Mouse (Mus musculus) cerebellum, adult 2 months (tissue): Measurements from ENCODE around the gene Unc45a. TPM values are rescaled to one million over a fixed set of nuclear protein-coding genes. Genes with fewer than 3 reads are reported as not detected.

Experiments
- DNase-seq, 2 experiments: peaks; one replicate each; pipeline ENCODE4 v3.0.0; 2021
- H3K27ac ChIP-seq: fragments of 200-500 bp; 2 replicates; pipeline ENCODE4 v1.5.1; 2012; ENCODE audit warnings: low read length, control low read depth, inconsistent platforms; ENCODE audit not compliant: insufficient read depth
- H3K27me3 ChIP-seq: fragments of 200-500 bp; 2 replicates; pipeline ENCODE4 v1.6.1; 2012; ENCODE audit warnings: inconsistent platforms, mild to moderate bottlenecking, low read length, moderate library complexity; ENCODE audit not compliant: control insufficient read depth, insufficient read depth
- H3K4me1 ChIP-seq: fragments of 200-500 bp; 2 replicates; pipeline ENCODE4 v1.6.1; 2011; ENCODE audit warnings: low read length; ENCODE audit not compliant: control insufficient read depth, insufficient read depth
- H3K4me3 ChIP-seq: fragments of 200-500 bp; replicated peaks from 2 replicates; pipeline ENCODE3; 2011; ENCODE audit warnings: mild to moderate bottlenecking, low read depth, low read length, control low read depth; ENCODE audit not compliant: insufficient read depth
- CTCF ChIP-seq: fragments of 200-500 bp; IDR thresholded peaks from 2 replicates; pipeline ENCODE4 v1.5.1; 2011; ENCODE audit warnings: low read depth, mild to moderate bottlenecking, control low read depth, low read length, moderate library complexity, borderline replicate concordance; ENCODE audit not compliant: insufficient read depth
- POLR2A ChIP-seq: fragments of 200-500 bp; IDR thresholded peaks from 2 replicates; pipeline ENCODE4 v1.6.1; 2011; ENCODE audit warnings: low read length, control low read depth, borderline replicate concordance; ENCODE audit not compliant: insufficient read depth
- WGBS: fragments of 180-500 bp; shearing (Covaris S2); methylation state at CpG from one replicate; pipeline ENCODE4 v1.1.7; 2018; 5-methylcytosine and 5-hydroxymethylcytosine counted together
- polyA plus RNA-seq: library from polyadenylated mRNA; depleted of rRNA; stranded (reverse); fragments of >200 nt; gene quantifications from 2 replicates; pipeline ENCODE4 v1.2.3, GENCODE M21; 2012

Unc45a gene
- polyA plus RNA-seq, 1 experiment, result 81.8 TPM

GRCm38 (mm10) chr7:80297041-80297440 is 43.8 kb downstream of the Unc45a start:
- no peak for DNase-seq
- H3K27ac ChIP-seq, result no peak overlapping the region
- WGBS, result 57% methylated on average over 3 of the region's 3 CpGs
- no peak for TF ChIP-seq POLR2A
- TF ChIP-seq CTCF, result no peak
- no peaks in the 10 kb centered on the region for H3K27me3 ChIP-seq
- no peaks in the 10 kb centered on the region for H3K4me1 ChIP-seq
- no peak overlapping the region for H3K4me3 ChIP-seq

- Histone ChIP-seq H3K4me3 (no peak overlapping the region), H3K4me1 (no peaks in the 10 kb centered on the region), H3K27me3 (no peaks in the 10 kb centered on the region), H3K27ac (no peak overlapping the region)
- no peak for TF ChIP-seq CTCF
- TF ChIP-seq POLR2A, result no peak
- 94% methylated on average over 6 of the region's 6 CpGs for WGBS
- DNase-seq, result no peak
These were observed 44.3 kb downstream of the Unc45a start for GRCm38 (mm10) chr7:80296462-80296861.

GRCm38 (mm10) chr7:80294764-80295648 is 45.8 kb downstream of the Unc45a start:
- no peak for TF ChIP-seq CTCF
- no peak for TF ChIP-seq POLR2A
- 7% methylated on average over 37 of the region's 37 CpGs for WGBS

GRCm38 (mm10) chr7:80294062-80294763 is 46.6 kb downstream of the Unc45a start, which contains the start of gene Prc1:
Gene Prc1, plus strand, starts transcription at chr7:80294450.
- H3K27ac ChIP-seq, result no peak within 1 kb of the TSS
- no peaks in the 10 kb centered on the region for H3K27me3 ChIP-seq
- WGBS, result under 1% methylated on average over 52 of the region's 52 CpGs
- no peaks in the 10 kb centered on the region for H3K4me1 ChIP-seq
- peak; percentile 99 for DNase-seq
- peak within 1 kb of the TSS; percentile 76 for H3K4me3 ChIP-seq
- TF ChIP-seq CTCF, result no peak
- TF ChIP-seq POLR2A, result peak; percentile 26; the same call in 1 of the 2 replicates

More at GRCm38 (mm10) chr7:80294764-80295648, 45.8 kb downstream of the Unc45a start:
- Histone ChIP-seq H3K27me3 (no peaks in the 10 kb centered on the region), H3K4me1 (no peaks in the 10 kb centered on the region), H3K4me3 (peak overlapping the region; percentile 76), H3K27ac (no peak overlapping the region)
- DNase-seq, result no peak

GRCm38 (mm10) chr7:80287736-80288135 is 53.1 kb downstream of the Unc45a start:
- no peak for DNase-seq
- WGBS, result 87% methylated on average over 10 of the region's 10 CpGs
- TF ChIP-seq POLR2A (no peak), CTCF (no peak)
- Histone ChIP-seq H3K27ac (no peak overlapping the region), H3K4me1 (no peaks in the 10 kb centered on the region), H3K27me3 (no peaks in the 10 kb centered on the region), H3K4me3 (no peak overlapping the region)

GRCm38 (mm10) chr7:80285725-80286124 is 55.1 kb downstream of the Unc45a start:
- Histone ChIP-seq H3K4me1 (no peaks in the 10 kb centered on the region), H3K27me3 (no peaks in the 10 kb centered on the region), H3K27ac (no peak overlapping the region), H3K4me3 (no peak overlapping the region)
- TF ChIP-seq POLR2A (no peak), CTCF (no peak)
- 97% methylated on average over 6 of the region's 6 CpGs for WGBS
- DNase-seq, result no peak

GRCm38 (mm10) chr7:80284391-80284790 is 56.4 kb downstream of the Unc45a start:
- TF ChIP-seq CTCF (no peak), POLR2A (no peak)
- H3K27ac ChIP-seq, result no peak overlapping the region
- no peaks in the 10 kb centered on the region for H3K4me1 ChIP-seq
- no peak overlapping the region for H3K4me3 ChIP-seq
- no peak for DNase-seq
- 83% methylated on average over 5 of the region's 5 CpGs for WGBS
- no peaks in the 10 kb centered on the region for H3K27me3 ChIP-seq
